Mouse (Mus musculus): ENCODE data around the gene Plscr2. TPM values are rescaled to one million over a fixed set of nuclear protein-coding genes. Genes with fewer than 3 reads are reported as not detected.
A peak's percentile ranks its signal among the peaks of the same experiment; 100 is the strongest.

Gene Plscr2
- total and polyA plus RNA-seq, 2 experiments from 2014 or later: 9.7 to 12.9 TPM

GRCm38 (mm10) chr9:92276360-92276759 is 958 bp downstream of the Plscr2 start:
- Histone ChIP-seq H3K9me3 (replicated peaks; ENCODE audit: control insufficient read depth, low read length) (no peaks in the 10 kb centered on the region), H3K27me3 (ENCODE audit: control insufficient read depth, insufficient read depth, low read length) (no peaks in the 10 kb centered on the region), H3K4me2 (ENCODE audit: low read depth, low read length) (peak overlapping the region; percentile 76), H3K27ac (ENCODE audit: low read depth) (peak overlapping the region; percentile 90), H3K4me3 (ENCODE audit: low read depth, low read length) (peak overlapping the region; percentile 43), H3K4me1 (ENCODE audit: control insufficient read depth, insufficient read depth) (peaks cover 16% of the 10 kb centered on the region), H3K36me3 (replicated peaks; ENCODE audit: control insufficient read depth, insufficient read depth, low read length) (0 out of 2 replicates have a peak, but pooled peaks cover 3% of the 10 kb centered on the region), H3K9ac (replicated peaks; ENCODE audit: low read depth, low read length) (peak overlapping the region; percentile 70)
- TF ChIP-seq EP300 (IDR thresholded peaks at IDR 0.05; ENCODE audit: low read depth) (no peak), CTCF (IDR thresholded peaks at IDR 0.05; ENCODE audit: low read depth) (no peak)
- WGBS: 30% methylated on average over 7 of the region's 7 CpGs
- ATAC-seq (ENCODE audit: insufficient read depth, low read depth): no peak
- DNase-seq (ENCODE audit: low spot score): no peak

- H3K4me2 ChIP-seq (ENCODE audit: low read depth, low read length): no peak overlapping the region
These were observed 4.6 kb downstream of the Plscr2 start for GRCm38 (mm10) chr9:92280048-92280447.

GRCm38 (mm10) chr9:92282563-92283171 is 7.3 kb downstream of the Plscr2 start:
- Histone ChIP-seq H3K4me2 (ENCODE audit: low read depth, low read length) (no peak overlapping the region), H3K4me1 (ENCODE audit: control insufficient read depth, insufficient read depth) (peaks cover 5% of the 10 kb centered on the region), H3K9me3 (replicated peaks; ENCODE audit: control insufficient read depth, low read length) (no peaks in the 10 kb centered on the region), H3K36me3 (replicated peaks; ENCODE audit: control insufficient read depth, insufficient read depth, low read length) (no peaks in the 10 kb centered on the region; the same call in 1 of the 2 replicates), H3K9ac (replicated peaks; ENCODE audit: low read depth, low read length) (no peak overlapping the region), H3K4me3 (ENCODE audit: low read depth, low read length) (no peak overlapping the region), H3K27ac (ENCODE audit: low read depth) (no peak overlapping the region), H3K27me3 (ENCODE audit: control insufficient read depth, insufficient read depth, low read length) (no peaks in the 10 kb centered on the region)
- WGBS: 65% methylated on average over 7 of the region's 7 CpGs
- ATAC-seq (ENCODE audit: insufficient read depth, low read depth) (no peak), DNase-seq (ENCODE audit: low spot score) (no peak)
- no peak for TF ChIP-seq EP300 (IDR thresholded peaks at IDR 0.05; ENCODE audit: low read depth)
- no peak for TF ChIP-seq CTCF (IDR thresholded peaks at IDR 0.05; ENCODE audit: low read depth)

More at GRCm38 (mm10) chr9:92280048-92280447, 4.6 kb downstream of the Plscr2 start:
- H3K4me1 ChIP-seq (ENCODE audit: control insufficient read depth, insufficient read depth): peaks cover 8% of the 10 kb centered on the region
- H3K27me3 ChIP-seq (ENCODE audit: control insufficient read depth, insufficient read depth, low read length): no peaks in the 10 kb centered on the region
- no peak overlapping the region for H3K4me3 ChIP-seq (ENCODE audit: low read depth, low read length)
- 52% methylated on average over 1 of the region's 1 CpGs for WGBS
- no peaks in the 10 kb centered on the region for H3K9me3 ChIP-seq (replicated peaks; ENCODE audit: control insufficient read depth, low read length)
- H3K36me3 ChIP-seq (replicated peaks; ENCODE audit: control insufficient read depth, insufficient read depth, low read length): no peaks in the 10 kb centered on the region
- H3K9ac ChIP-seq (replicated peaks; ENCODE audit: low read depth, low read length): no peak overlapping the region
- TF ChIP-seq CTCF (IDR thresholded peaks at IDR 0.05; ENCODE audit: low read depth) (no peak), EP300 (IDR thresholded peaks at IDR 0.05; ENCODE audit: low read depth) (no peak)
- DNase-seq (ENCODE audit: low spot score) (no peak), ATAC-seq (ENCODE audit: insufficient read depth, low read depth) (no peak)
- no peak overlapping the region for H3K27ac ChIP-seq (ENCODE audit: low read depth)

GRCm38 (mm10) chr9:92289675-92290074 is 14.3 kb downstream of the Plscr2 start:
- H3K27me3 ChIP-seq (ENCODE audit: control insufficient read depth, insufficient read depth, low read length): no peaks in the 10 kb centered on the region
- H3K4me2 ChIP-seq (ENCODE audit: low read depth, low read length): no peak overlapping the region
- no peak for TF ChIP-seq EP300 (IDR thresholded peaks at IDR 0.05; ENCODE audit: low read depth)
- no peak for TF ChIP-seq CTCF (IDR thresholded peaks at IDR 0.05; ENCODE audit: low read depth)
- no peaks in the 10 kb centered on the region for H3K9me3 ChIP-seq (replicated peaks; ENCODE audit: control insufficient read depth, low read length)
- no peaks in the 10 kb centered on the region; the same call in 1 of the 2 replicates for H3K4me1 ChIP-seq (ENCODE audit: control insufficient read depth, insufficient read depth)
- H3K4me3 ChIP-seq (ENCODE audit: low read depth, low read length): no peak overlapping the region
- H3K9ac ChIP-seq (replicated peaks; ENCODE audit: low read depth, low read length): no peak overlapping the region
- ATAC-seq (ENCODE audit: insufficient read depth, low read depth) (no peak), DNase-seq (ENCODE audit: low spot score) (no peak)
- H3K27ac ChIP-seq (ENCODE audit: low read depth): no peak overlapping the region
- WGBS: 40% methylated on average over 3 of the region's 3 CpGs
- peaks cover 31% of the 10 kb centered on the region for H3K36me3 ChIP-seq (replicated peaks; ENCODE audit: control insufficient read depth, insufficient read depth, low read length)

GRCm38 (mm10) chr9:92292169-92292568 is 16.8 kb downstream of the Plscr2 start:
- Histone ChIP-seq H3K9ac (replicated peaks; ENCODE audit: low read depth, low read length) (no peak overlapping the region), H3K27me3 (ENCODE audit: control insufficient read depth, insufficient read depth, low read length) (no peaks in the 10 kb centered on the region), H3K4me1 (ENCODE audit: control insufficient read depth, insufficient read depth) (no peaks in the 10 kb centered on the region; the same call in 1 of the 2 replicates), H3K27ac (ENCODE audit: low read depth) (no peak overlapping the region), H3K4me3 (ENCODE audit: low read depth, low read length) (no peak overlapping the region), H3K9me3 (replicated peaks; ENCODE audit: control insufficient read depth, low read length) (no peaks in the 10 kb centered on the region), H3K4me2 (ENCODE audit: low read depth, low read length) (no peak overlapping the region), H3K36me3 (replicated peaks; ENCODE audit: control insufficient read depth, insufficient read depth, low read length) (peaks cover 31% of the 10 kb centered on the region)
- TF ChIP-seq CTCF (IDR thresholded peaks at IDR 0.05; ENCODE audit: low read depth): no peak
- TF ChIP-seq EP300 (IDR thresholded peaks at IDR 0.05; ENCODE audit: low read depth): no peak
- 75% methylated on average over 2 of the region's 2 CpGs for WGBS
- ATAC-seq (ENCODE audit: insufficient read depth, low read depth) (no peak), DNase-seq (ENCODE audit: low spot score) (no peak)

- no peak overlapping the region for H3K4me2 ChIP-seq (ENCODE audit: low read depth, low read length)
- TF ChIP-seq CTCF (IDR thresholded peaks at IDR 0.05; ENCODE audit: low read depth) (no peak), EP300 (IDR thresholded peaks at IDR 0.05; ENCODE audit: low read depth) (no peak)
- no peak for DNase-seq (ENCODE audit: low spot score)
- no peak overlapping the region for H3K4me3 ChIP-seq (ENCODE audit: low read depth, low read length)
- 61% methylated on average over 3 of the region's 3 CpGs for WGBS
- H3K4me1 ChIP-seq (ENCODE audit: control insufficient read depth, insufficient read depth): no peaks in the 10 kb centered on the region; the same call in 1 of the 2 replicates
- ATAC-seq (ENCODE audit: insufficient read depth, low read depth): no peak
- H3K36me3 ChIP-seq (replicated peaks; ENCODE audit: control insufficient read depth, insufficient read depth, low read length): peaks cover 31% of the 10 kb centered on the region
- H3K9me3 ChIP-seq (replicated peaks; ENCODE audit: control insufficient read depth, low read length): no peaks in the 10 kb centered on the region
- no peak overlapping the region for H3K9ac ChIP-seq (replicated peaks; ENCODE audit: low read depth, low read length)
- no peaks in the 10 kb centered on the region for H3K27me3 ChIP-seq (ENCODE audit: control insufficient read depth, insufficient read depth, low read length)
- no peak overlapping the region for H3K27ac ChIP-seq (ENCODE audit: low read depth)
These were observed 17.5 kb downstream of the Plscr2 start for GRCm38 (mm10) chr9:92292922-92293321.
